10 mouse cellular contexts compared by ENCODE assay signal in genomic region chr14:114791831-114792224, GRCm38 (mm10).
DNase-seq lines count a peak whose midpoint lies in the region; ATAC-seq lines count a peak whose summit lies in the region.
"Had no signal": no experiment of that assay in that cellular context is flagged by ENCODE, and none has a peak within 500 bp of the region (broad histone marks: within the 10 kb centered on the region; RNA-seq: fewer than 3 reads in every experiment).

No protein-coding gene starts in this region.

- no peak overlapping the region for H3K9ac ChIP-seq in midbrain, embryonic 11.5 days (ENCODE audit: low read length)
- H3K9ac ChIP-seq in forebrain, embryonic 14.5 days (ENCODE audit: low read length) = no peak overlapping the region
- no peak overlapping the region for H3K9ac ChIP-seq in hindbrain, embryonic 14.5 days
- H3K9ac ChIP-seq in neural tube, embryonic 13.5 days = no peak overlapping the region
- H3K9ac ChIP-seq: embryonic facial prominence, embryonic 12.5 days; heart, embryonic 13.5 days had no signal

- no peaks in the 10 kb centered on the region for H3K27me3 ChIP-seq in midbrain, embryonic 11.5 days (ENCODE audit: control insufficient read depth, insufficient read depth, low read length)
- no peaks in the 10 kb centered on the region for H3K27me3 ChIP-seq in midbrain, embryonic 10.5 days (ENCODE audit: low read depth, poor library complexity, severe bottlenecking)
- no peaks in the 10 kb centered on the region for H3K27me3 ChIP-seq in forebrain, embryonic 14.5 days (replicated peaks; ENCODE audit: control insufficient read depth, insufficient read depth, low read length)
- no peaks in the 10 kb centered on the region for H3K27me3 ChIP-seq in hindbrain, embryonic 14.5 days (ENCODE audit: control insufficient read depth, insufficient read depth, low read length)
- H3K27me3 ChIP-seq in neural tube, embryonic 13.5 days = no peaks in the 10 kb centered on the region
- H3K27me3 ChIP-seq: embryonic facial prominence, embryonic 12.5 days had no signal

- DNase-seq in midbrain, embryonic 11.5 days (ENCODE audit: low spot score, missing footprints) = no peak
- no peak for DNase-seq in midbrain, embryonic 10.5 days (ENCODE audit: low spot score)
- DNase-seq in forebrain, embryonic 14.5 days (ENCODE audit: low spot score) = no peak
- no peak for DNase-seq in hindbrain, embryonic 14.5 days (ENCODE audit: low spot score)
- DNase-seq in ovary, postnatal 10 days (ENCODE audit: low spot score) = no peak
- no peak for DNase-seq in kidney, postnatal 14 days

- H3K4me3 ChIP-seq in midbrain, embryonic 11.5 days (ENCODE audit: low read depth, low read length) = no peak overlapping the region
- no peak overlapping the region for H3K4me3 ChIP-seq in midbrain, embryonic 10.5 days
- H3K4me3 ChIP-seq in forebrain, embryonic 14.5 days (ENCODE audit: low read depth, low read length) = no peak overlapping the region
- H3K4me3 ChIP-seq in hindbrain, embryonic 14.5 days (replicated peaks; ENCODE audit: low read length) = no peak overlapping the region
- H3K4me3 ChIP-seq in neural tube, embryonic 13.5 days = no peak overlapping the region
- H3K4me3 ChIP-seq: embryonic facial prominence, embryonic 12.5 days; erythroblast, embryonic 14.5 days had no signal

- H3K27ac ChIP-seq in midbrain, embryonic 11.5 days (ENCODE audit: low read depth, low read length) = no peak overlapping the region
- no peak overlapping the region for H3K27ac ChIP-seq in midbrain, embryonic 10.5 days (replicated peaks)
- no peak overlapping the region for H3K27ac ChIP-seq in forebrain, embryonic 14.5 days (ENCODE audit: low read depth, low read length)
- no peak overlapping the region for H3K27ac ChIP-seq in hindbrain, embryonic 14.5 days
- H3K27ac ChIP-seq in neural tube, embryonic 13.5 days (replicated peaks) = no peak overlapping the region
- H3K27ac ChIP-seq: embryonic facial prominence, embryonic 12.5 days; heart, embryonic 13.5 days had no signal

- no peaks in the 10 kb centered on the region for H3K4me1 ChIP-seq in midbrain, embryonic 11.5 days (ENCODE audit: control insufficient read depth, insufficient read depth, low read length)
- H3K4me1 ChIP-seq in midbrain, embryonic 10.5 days = peaks cover 9% of the 10 kb centered on the region; the same call in 1 of the 2 replicates
- H3K4me1 ChIP-seq in forebrain, embryonic 14.5 days (ENCODE audit: control insufficient read depth, insufficient read depth, low read length) = no peaks in the 10 kb centered on the region
- no peaks in the 10 kb centered on the region for H3K4me1 ChIP-seq in hindbrain, embryonic 14.5 days (replicated peaks; ENCODE audit: control insufficient read depth, insufficient read depth, low read length)
- H3K4me1 ChIP-seq in neural tube, embryonic 13.5 days (replicated peaks) = no peaks in the 10 kb centered on the region
- H3K4me1 ChIP-seq: embryonic facial prominence, embryonic 12.5 days; heart, embryonic 13.5 days had no signal

- ATAC-seq in midbrain, embryonic 11.5 days (ENCODE audit: low FRiP score) = peak; percentile 39
- ATAC-seq in forebrain, embryonic 14.5 days = peak; percentile 33; the same call in 1 of the 2 replicates
- ATAC-seq in hindbrain, embryonic 14.5 days (ENCODE audit: low FRiP score) = peak; percentile 22; the same call in 1 of the 2 replicates
- ATAC-seq in neural tube, embryonic 13.5 days (ENCODE audit: low read depth) = peak; percentile 78

- H3K36me3 ChIP-seq in midbrain, embryonic 11.5 days (ENCODE audit: control insufficient read depth, insufficient read depth, low read length) = no peaks in the 10 kb centered on the region
- no peaks in the 10 kb centered on the region for H3K36me3 ChIP-seq in midbrain, embryonic 10.5 days
- no peaks in the 10 kb centered on the region for H3K36me3 ChIP-seq in forebrain, embryonic 14.5 days (ENCODE audit: control insufficient read depth, insufficient read depth, low read length)
- H3K36me3 ChIP-seq in hindbrain, embryonic 14.5 days (replicated peaks; ENCODE audit: control insufficient read depth, insufficient read depth) = no peaks in the 10 kb centered on the region
- no peaks in the 10 kb centered on the region for H3K36me3 ChIP-seq in neural tube, embryonic 13.5 days
- H3K36me3 ChIP-seq: embryonic facial prominence, embryonic 12.5 days; heart, embryonic 13.5 days had no signal

- no peaks in the 10 kb centered on the region for H3K9me3 ChIP-seq in midbrain, embryonic 11.5 days (ENCODE audit: control insufficient read depth, low read length)
- H3K9me3 ChIP-seq in midbrain, embryonic 10.5 days (replicated peaks) = no peaks in the 10 kb centered on the region
- no peaks in the 10 kb centered on the region for H3K9me3 ChIP-seq in forebrain, embryonic 14.5 days (replicated peaks; ENCODE audit: control insufficient read depth, low read length)
- H3K9me3 ChIP-seq in hindbrain, embryonic 14.5 days (ENCODE audit: control insufficient read depth, low read length) = no peaks in the 10 kb centered on the region
- H3K9me3 ChIP-seq in neural tube, embryonic 13.5 days = no peaks in the 10 kb centered on the region
- H3K9me3 ChIP-seq: embryonic facial prominence, embryonic 12.5 days; heart, embryonic 13.5 days had no signal

- H3K4me2 ChIP-seq in midbrain, embryonic 11.5 days = no peak overlapping the region
- no peak overlapping the region for H3K4me2 ChIP-seq in forebrain, embryonic 14.5 days (ENCODE audit: low read length)
- peak overlapping the region; percentile 43; the same call in 1 of the 2 replicates for H3K4me2 ChIP-seq in hindbrain, embryonic 14.5 days (replicated peaks)
- H3K4me2 ChIP-seq in neural tube, embryonic 13.5 days = no peak overlapping the region
- H3K4me2 ChIP-seq: embryonic facial prominence, embryonic 12.5 days had no signal

- 63% methylated on average over 4 of the region's 4 CpGs for WGBS in midbrain, embryonic 11.5 days
- 67% methylated on average over 4 of the region's 4 CpGs for WGBS in midbrain, embryonic 10.5 days
- 56% methylated on average over 4 of the region's 4 CpGs for WGBS in forebrain, embryonic 14.5 days
- WGBS in hindbrain, embryonic 14.5 days = 71% methylated on average over 4 of the region's 4 CpGs
- 75% methylated on average over 4 of the region's 4 CpGs for WGBS in neural tube, embryonic 13.5 days

Comparison
In these comparisons a context has a peak if more than half of its experiments do, and no peak if none do; other contexts are left out.
1. ATAC-seq: peak in every context shown above with its lines; median percentile 78 in neural tube, embryonic 13.5 days; 39 in midbrain, embryonic 11.5 days; 33 in forebrain, embryonic 14.5 days; 22 in hindbrain, embryonic 14.5 days.